Mouse (Mus musculus) heart, postnatal 0 days (tissue): ENCODE results near the gene Nfs1.
A peak's percentile ranks its signal among the peaks of the same experiment; 100 is the strongest.

Experiments
- CTCF ChIP-seq: IDR thresholded peaks from 2 replicates; pipeline ENCODE4 v1.5.1; 2016; ENCODE audit warnings: antibody characterized with exemption, control low read depth, low read depth
- EP300 ChIP-seq: IDR thresholded peaks from 2 replicates; pipeline ENCODE4 v1.6.1; 2016; ENCODE audit warnings: antibody characterized with exemption, low read depth

DNA sequence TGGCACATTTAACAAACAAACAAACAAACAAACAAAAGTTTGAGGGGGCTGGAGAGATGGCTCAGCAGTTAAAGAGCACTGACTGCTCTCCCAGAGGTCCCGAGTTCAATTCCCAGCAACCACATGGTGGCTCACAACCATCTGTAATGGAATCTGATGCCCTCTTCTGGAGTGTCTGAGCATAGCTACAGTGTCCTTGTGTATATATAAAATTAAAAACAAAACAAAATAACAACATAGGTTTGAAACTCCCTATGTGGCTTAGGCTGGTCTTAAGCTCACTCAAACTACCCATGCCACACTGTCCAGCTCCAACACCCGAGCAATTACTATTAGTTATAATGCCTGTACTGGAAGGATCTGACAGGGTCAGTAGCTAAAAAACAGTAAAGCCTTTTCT lies 1.2 kb downstream of the Nfs1 start:
- TF ChIP-seq CTCF (0 out of 2 replicates have a peak, but pooled peaks have one; percentile 3), EP300 (no peak)
